Mouse (Mus musculus): ENCODE data around the gene Rasgef1b. TPM values are rescaled to one million over a fixed set of nuclear protein-coding genes. Genes with fewer than 3 reads are reported as not detected.

The Rasgef1b gene
- polyA plus RNA-seq (2012; rRNA removed; ENCODE audit: low replicate concordance) = 2.0 and 5.0 TPM in 2 replicates

DNA sequence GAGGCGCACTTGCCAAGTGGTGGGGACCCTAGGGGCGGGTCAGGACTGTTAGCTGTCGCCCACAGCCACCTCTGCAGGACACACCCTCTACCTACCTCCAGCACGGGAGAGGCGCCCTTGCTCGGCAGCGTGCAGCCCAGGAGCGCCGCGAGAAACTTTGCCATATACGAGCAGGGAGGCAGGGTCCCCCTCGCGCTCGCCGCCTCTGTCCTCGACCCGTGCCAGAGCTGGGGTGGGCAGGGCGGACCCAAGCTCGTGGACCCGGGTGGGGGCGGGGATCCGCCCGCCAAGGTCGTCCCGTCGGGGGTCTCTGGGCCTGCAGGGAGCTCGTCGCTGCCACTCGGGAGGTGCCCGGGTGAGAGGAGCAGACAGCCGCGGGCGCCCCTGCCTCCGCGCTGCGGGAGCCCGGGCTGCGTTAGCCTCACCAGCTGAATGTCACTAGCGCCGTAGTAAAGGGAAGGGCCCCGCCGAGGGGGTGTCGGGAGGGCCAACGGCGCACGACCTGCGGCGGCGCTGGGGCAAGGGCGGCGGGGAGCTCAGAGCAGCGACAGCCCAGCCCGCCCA is at the start of gene Rasgef1b:
TSS of gene Rasgef1b (minus strand) at position 417 of the 564 bp plus-strand sequence.

Other genes starting within 250 kb of the Rasgef1b start
- not detected in 2 replicates for gene Vamp9, start 177.2 kb upstream of the Rasgef1b start, polyA plus RNA-seq (2012; rRNA removed; ENCODE audit: low replicate concordance)
- 36.1 and 92.1 TPM in 2 replicates for gene Hnrnpd, start 249.9 kb upstream of the Rasgef1b start, polyA plus RNA-seq (2012; rRNA removed; ENCODE audit: low replicate concordance)
- 3.3 and 8.5 TPM in 2 replicates for gene 4930524J08Rik, start 250.0 kb upstream of the Rasgef1b start, polyA plus RNA-seq (2012; rRNA removed; ENCODE audit: low replicate concordance)

Measured in duodenum, adult 2 months (tissue).